Mouse (Mus musculus): ENCODE measurements around the gene Idh3b.

Gene Idh3b

DNA sequence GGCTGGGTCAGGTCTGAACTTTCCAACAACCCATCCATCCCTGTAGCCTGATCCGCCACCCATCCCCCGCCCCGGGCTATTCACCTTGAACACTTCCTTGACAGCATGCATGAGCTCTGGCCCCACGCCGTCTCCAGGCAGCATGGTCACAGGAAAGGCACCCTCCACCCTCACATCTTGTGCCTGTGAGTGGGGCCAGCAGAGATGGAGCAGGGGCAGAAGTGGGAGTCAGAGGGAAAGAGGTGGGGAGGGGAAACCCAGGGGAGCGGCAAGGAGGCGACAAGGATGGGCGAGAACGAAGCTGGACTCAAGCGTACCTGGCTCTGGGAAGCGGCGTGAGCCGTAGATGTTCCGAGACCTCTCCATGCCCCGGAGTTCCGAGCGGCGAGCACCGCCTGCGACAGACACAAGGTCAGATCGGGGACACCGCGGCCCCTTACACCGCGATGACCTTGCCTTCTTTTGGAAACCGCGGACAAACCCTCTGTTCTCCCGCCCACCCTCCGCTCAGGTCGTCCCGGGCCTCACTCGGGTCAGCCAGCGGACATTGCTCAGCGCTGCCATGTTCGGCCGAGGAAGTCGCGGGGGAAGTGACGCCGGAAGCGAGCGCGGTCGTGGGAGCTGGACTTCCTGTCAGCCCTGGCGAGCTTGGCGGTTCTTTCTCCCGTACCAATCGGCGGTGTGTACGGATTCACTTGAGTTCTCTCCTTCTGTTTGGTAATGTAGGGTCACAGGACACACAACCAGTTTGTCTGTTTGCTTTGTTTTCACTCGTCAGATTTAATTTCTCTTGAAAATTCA is at the start of gene Idh3b:
Idh3b (minus strand) TSS at position 694 of the 801 bp plus-strand sequence.
- peak; percentile 80 for DNase-seq (ENCODE audit: low spot score)

DNA sequence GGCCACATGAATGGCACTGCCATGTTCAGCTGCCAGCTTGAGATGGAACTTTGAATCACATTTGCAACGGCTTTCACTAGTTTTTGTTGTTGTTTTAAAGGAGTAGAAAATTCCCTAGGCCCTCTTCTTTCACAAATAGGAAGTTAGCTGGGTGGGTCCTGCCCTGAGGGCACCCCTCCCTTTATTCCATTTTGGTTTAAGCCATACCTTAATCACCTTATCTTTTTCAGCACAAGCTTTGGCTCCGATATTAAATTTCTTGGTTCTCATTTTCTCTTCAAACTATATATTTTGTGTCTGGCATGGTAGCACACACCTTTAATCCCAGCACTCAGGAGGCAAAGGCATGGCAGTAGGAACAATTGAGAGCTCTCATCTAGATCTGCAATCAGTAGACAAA is 45.2 kb upstream of the Idh3b start:
- no peak for DNase-seq (ENCODE audit: low spot score)

DNA sequence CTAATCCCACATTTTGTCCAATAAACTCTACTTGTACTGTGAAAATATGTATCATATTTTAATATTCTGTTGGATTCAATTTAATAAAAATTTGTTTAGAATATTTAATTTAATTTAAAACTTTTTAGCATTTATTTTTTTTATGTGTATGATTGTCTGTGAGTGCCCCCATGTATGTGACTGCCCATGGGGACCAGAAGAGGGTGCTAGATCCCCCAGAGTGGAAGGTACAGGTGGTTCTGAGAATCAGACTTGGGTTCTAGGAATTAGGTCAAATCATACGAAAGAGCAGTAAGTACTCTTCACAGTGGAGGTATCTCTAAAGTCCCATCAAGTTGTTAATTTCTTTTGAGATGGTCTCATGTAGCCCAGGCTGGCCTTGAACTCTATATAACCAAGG is 42.7 kb upstream of the Idh3b start:
- peak; percentile 11 for DNase-seq (ENCODE audit: low spot score)

DNA sequence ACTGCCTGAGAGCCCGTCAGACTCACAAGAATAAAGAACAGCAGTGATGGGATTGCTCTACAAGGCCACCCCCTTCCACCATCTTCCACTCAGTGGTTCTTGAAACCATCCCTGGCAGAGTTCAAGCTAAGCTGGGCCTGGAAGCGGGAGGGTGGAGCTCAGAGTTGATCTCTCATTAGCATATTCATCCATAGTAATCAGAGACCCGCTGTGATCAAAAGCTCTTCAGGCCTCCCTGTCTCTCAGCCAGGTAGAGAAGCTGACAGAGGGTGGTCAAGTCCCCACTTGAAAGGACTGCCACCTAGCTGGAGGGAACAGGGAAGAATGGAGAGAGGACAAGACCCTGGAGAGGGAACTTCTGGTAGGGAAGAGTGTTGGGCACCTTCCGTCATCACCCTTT is 18.7 kb upstream of the Idh3b start:
- DNase-seq (ENCODE audit: low spot score): no peak

DNA sequence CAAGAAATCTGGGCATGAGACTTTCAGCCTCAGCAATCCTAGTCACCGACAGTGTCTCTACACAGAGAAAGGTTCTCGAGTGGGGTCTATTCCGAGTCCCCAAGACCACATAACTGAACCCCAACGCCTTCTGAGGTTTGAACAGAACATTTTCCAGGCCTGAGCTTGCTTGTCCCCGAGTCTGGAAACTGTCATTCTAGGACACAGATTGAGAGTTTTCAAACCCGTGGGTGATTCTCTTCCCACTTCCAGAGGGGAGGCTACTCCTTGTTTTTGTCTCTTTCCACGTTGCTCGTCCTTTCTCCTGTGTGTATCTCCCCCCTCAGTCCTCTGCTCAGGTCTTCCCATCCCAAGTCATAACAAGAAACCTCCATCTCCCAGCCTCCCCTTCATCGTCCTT is 13.2 kb upstream of the Idh3b start:
- no peak for DNase-seq (ENCODE audit: low spot score)

DNA sequence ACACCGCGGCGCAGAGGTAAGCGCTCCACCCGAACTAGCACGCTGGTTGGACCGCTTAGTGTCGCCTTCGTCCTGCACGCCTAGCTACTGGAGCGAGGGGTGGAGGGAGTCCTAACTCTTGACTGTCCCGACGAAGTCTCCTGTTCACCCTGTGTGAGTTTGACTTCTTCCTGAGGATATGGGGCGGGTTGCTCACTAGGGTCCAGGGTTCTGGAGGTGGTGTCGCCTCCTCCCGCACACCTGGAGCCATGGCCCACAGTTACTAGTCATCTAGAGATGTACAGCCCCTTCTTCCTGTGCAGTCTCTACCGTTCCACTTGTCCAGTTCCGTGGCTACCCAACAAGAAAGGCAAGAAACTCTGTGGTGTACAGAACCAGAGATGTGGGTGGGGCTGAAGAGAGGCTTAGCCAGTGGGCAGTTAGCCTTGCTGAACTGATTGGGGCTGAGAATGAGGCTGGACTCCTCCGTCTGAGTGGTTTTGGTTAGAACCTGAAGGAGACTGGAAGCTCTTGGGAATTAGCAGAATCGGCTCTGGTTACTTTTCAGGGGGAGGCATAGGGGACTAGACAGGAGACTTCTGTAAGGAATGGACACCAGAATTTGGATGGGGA is 11.9 kb upstream of the Idh3b start:
- no peak for DNase-seq (ENCODE audit: low spot score)

DNA sequence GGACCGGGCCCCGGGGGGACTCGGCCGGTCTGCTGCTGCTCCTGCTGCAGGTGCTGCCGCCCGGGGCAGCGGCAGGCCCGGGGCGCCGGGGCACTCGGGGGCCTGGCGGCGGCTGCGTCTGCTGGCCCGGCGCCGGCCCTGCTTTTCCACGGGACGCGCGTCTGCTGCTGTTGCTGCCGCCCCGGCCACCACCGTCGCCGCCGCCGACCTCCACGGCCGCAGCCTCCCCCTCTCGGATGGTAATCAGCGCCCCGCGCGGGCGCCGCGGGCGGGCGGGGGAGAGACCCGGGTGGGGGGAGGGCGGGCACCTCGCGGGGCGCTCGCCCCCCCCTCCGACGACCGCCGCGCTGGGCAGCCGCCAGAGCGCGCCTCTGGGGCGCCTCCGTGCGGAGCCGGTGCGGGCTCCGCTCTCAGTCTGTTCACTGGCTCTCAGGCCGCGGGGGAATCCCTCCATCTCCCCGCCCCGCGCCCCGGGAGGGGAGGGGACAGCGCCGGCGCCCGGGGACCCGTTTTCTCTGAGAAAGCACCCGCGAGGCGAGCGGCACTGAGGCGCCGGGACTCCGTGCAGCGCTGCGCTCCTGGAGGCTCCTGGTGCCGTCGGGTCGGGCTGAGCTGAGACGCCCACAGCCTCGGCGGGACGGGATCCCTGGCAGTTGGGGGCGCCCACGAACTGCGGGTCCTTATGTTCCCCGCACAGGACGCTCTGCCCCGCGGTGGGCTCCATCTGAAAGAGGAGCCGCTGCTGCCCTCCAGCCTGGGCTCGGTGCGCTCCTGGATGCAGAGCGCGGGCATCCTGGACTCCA is 11.2 kb upstream of the Idh3b start:
- no peak for DNase-seq (ENCODE audit: low spot score)

DNA sequence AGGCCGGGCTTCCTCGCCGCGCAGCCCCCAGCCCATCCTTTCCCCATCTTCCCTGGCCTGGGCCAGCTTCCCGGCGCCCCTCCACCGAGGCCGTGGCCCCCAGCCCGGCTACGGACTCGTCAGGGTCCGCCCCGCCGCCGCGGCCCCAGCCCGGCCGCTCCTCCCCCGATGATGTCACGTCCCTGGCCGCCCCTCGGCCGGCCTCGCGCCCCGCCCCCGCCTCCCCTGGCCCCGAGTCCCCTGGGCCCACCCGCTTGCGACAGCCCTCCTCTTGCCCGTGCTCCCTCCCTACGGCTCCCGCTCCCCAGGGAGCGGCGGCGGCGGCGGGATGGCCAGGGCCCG is 10.6 kb upstream of the Idh3b start, which contains the start of gene Ebf4:
Ebf4 (plus strand) TSS at position 234 of the 342 bp plus-strand sequence.
- DNase-seq (ENCODE audit: low spot score): no peak

DNA sequence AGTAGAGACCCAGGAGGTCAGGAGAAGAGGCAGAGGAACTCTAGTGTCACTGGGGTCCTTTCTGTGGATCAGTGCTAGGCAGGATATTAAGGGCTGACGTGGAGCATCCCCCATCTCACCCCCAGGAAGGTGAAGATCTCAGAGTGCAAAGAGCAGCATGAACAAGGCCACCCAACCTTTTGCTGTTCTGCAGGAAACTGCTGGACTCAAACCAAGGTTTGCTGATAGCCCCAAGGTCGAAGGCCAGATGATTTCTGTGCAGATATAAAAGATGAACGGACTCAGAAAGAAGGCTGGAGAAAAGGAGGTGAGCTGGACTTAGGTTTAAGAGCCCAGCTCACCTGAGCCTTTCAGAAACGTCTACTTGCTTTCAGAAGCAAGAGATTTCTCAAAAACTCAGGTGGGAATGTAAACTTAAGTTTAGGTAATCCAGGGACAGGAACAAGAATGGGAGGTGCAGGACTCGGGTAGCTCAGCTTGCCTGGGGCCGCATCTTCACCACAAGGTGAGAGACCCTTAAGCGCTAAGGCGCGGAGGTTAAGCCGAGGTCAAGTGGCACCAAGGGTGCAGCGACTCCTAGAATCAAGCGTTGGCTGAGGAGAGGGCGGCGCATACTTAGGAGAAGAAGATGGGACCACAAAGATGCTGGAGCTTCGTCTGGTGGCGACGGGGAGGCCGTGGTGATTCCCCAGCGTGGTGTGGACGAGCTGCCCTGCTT is 10.0 kb upstream of the Idh3b start:
- no peak for DNase-seq (ENCODE audit: low spot score)

DNA sequence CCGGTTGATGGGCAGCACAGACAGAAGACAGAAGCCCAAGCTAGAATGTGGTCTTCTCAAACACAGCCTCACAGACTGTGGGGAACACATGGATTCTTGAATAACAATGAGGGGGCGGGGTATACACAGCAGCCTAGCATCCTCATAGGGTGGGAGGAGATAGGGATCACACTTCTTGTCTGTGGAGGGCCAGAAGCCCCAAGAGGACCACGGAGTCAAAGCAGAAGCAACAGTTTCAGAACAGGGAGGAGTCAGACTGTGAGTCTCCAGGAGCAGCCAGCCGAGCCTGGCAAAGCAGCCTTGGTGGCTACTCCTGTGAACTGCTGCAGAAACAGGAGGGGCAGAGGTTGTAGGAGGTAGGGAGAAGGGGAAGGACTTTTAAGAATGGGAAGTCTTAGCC is 9.1 kb upstream of the Idh3b start:
- no peak for DNase-seq (ENCODE audit: low spot score)

DNA sequence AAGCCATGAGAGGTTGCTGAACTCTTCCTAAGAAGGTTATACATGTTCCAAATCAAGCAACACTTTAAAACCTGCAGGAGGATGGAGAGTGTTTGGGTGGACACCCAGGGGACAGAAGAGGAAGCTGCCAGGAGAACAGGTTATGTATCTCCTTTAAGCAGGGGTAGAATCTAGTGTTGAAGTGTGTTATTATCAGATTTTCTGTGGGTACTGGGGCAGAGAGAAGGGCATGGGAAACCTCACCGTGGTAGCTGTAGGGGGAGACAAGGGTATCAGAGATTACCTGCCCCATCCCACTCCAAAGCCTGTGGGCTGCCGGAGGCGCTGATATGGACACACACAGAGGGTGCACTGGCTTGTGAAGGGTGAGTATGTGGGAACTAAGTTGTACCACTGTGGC is 8.7 kb upstream of the Idh3b start:
- no peak for DNase-seq (ENCODE audit: low spot score)

DNA sequence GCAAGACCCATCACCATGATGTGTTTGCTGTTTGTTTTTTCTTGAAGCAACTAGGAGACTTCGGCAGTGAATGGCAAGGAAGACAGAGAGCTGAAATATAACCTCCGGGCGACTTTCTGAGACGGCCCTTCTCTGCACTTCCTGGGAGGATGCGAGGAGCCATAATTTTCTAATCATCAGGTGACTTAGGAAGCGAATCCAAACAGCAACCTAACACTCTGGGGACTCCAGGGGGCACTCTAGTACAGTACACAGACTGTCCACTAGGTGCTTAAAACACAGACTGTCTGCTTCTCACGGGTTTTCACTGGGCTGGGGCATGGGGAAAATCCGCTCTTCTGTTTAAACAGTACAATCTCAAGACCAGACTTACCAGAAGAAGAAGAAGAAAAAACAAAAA is 7.1 kb upstream of the Idh3b start:
- no peak for DNase-seq (ENCODE audit: low spot score)

DNA sequence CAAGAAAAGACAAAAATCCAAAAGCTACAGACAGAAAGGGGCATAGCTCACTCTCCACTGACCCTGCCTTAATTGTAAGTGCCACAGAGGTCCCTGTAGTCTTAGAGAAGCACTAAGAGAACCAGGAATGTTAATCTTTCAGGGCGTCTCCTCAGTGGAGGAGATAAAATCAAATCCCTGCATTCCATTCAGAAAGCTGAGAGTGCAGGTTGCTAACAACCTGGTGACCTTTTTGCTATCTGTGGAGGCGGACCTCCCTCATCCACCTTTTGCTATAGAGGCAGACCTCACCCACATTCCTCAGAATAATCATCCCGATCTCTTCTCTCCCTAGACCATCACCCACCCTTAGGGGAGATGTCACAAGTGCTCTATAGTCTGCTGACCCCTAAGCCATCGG is 4.7 kb upstream of the Idh3b start:
- DNase-seq (ENCODE audit: low spot score): no peak

DNA sequence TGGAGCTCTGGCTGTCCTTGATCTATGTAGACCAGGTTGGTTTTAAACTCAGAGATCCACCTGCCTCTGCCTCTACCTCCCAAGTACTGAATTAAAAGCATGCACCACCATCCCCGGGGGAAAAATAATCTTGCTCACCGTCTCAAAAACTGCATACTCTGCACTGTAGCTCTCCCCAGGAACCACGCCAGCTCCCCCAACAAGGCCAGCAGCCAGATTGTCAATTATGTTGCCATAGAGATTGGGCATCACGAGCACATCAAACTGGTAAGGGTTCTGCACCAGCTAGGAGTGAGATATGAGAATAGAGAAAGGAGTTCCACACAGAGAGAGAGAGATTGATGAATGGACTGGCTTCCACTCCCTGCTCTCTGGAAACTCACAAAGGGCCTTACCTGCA is 3.5 kb downstream of the Idh3b start:
- no peak for DNase-seq (ENCODE audit: low spot score)

DNA sequence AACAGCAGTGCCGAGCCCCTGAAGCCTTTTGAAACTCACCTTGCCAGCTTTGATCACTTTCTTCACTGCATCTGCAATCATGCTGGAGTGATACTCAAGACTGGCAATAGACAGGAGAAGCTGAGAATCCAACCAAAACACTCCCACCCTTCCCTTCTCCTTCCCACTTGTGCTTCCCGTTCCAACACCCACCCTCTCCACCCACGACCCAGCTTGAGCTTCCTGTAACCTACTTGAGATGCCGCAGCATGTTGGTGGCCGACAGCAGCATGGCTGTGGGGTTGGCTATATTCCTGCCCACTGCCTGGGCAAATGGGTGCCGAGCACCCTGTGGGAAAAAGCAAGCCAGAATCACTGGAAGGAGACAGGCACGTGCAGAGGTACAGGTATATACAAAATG is 4.1 kb downstream of the Idh3b start:
- no peak for DNase-seq (ENCODE audit: low spot score)

DNA sequence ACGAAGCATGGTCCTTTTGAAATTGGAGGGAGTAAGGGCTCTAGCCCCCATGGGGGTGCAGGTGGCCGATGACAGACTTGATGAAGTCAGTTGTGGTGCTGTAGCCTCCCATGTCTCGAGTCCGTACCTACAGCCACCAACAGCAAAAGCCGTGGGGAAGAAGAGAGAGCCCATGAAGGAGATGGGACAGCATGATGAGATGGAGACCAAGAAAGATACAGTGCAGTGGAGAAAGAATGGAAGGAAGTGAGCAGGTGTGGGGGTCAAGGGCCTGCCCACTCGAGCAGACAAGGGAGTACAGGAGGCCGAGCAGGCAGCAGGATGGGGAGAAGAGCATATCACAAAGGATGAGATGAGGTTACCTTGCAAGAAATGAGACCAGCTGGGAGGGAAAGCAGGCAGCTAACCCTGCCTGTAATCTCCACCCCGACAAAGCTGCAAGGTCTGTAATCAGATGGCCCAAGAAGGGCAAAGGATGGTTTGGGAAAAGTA is 4.7 kb downstream of the Idh3b start:
- no peak for DNase-seq (ENCODE audit: low spot score)

DNA sequence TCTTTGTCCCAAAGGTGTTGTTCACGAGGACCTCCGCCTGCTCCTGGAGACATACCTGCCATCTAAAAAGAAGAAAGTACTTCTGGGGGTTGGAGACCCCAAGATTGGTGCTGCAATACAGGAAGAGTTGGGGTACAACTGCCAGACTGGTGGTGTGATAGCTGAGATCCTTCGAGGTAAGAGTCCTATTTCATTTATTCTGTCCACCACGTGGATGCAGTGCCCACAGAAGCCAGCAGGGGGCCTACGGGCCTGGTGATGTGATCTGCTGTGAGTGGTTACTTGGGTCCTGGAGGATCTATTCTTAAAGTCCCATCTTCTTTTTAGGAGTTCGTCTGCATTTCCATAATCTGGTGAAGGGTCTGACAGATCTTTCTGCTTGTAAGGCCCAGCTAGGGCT is 8.7 kb downstream of the Idh3b start:
- DNase-seq (ENCODE audit: low spot score): peak; percentile 83

DNA sequence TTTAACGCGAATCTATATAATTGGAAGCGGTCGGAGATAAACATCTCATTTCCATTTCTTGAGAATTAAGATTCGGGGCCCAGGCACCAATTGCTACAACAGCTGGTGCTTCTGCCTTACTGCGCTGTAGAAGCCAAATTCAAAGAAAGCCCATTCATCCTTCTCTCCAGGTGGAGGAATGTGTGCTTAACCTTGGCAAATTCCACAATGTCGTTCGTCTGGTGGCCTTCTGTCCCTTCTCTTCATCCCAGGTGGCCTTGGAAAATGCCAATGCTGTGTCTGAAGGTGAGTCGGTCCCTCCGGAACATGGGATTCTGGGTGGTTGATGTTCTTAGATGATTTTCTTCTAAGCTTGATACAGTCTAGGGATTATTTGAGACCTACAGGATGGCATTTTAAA is 9.5 kb downstream of the Idh3b start:
- DNase-seq (ENCODE audit: low spot score): no peak

DNA sequence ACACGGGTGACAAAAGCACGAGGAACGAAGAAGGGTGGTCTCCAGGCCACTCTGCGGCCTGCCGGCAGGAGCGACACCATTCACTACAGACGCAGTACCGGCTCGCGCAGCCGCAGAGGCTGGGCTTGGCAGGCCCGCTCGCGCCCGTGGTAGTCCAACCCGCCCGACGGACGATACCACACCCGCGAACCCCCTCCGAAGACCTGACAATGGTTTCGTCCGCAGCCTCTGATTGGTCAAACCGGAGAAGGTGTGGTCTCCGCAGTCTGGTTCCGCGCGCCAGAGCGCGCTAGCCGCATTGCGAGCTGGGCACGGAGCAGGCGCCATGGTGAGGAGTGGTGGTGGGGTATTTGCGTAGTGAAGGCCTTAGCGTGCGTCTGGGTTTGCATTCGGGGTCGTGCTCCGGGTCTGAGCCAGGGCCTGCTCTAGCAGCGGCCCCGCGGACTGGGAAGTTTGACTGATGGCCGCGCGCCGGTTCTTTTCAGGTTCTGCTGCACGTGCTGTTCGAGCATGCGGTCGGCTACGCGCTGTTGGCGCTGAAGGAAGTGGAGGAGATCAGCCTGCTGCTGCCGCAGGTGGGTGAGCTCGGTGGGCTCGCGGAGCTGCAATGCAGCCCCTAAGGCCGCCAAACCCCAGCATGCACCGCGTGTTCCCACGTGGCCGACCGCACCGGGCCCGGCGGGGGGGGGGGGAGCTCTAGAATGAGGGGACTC is 10.0 kb downstream of the Idh3b start, which contains the start of gene Nop56:
Nop56 (plus strand) TSS at position 282 of the 713 bp plus-strand sequence.
- DNase-seq (ENCODE audit: low spot score): peak; percentile 96

DNA sequence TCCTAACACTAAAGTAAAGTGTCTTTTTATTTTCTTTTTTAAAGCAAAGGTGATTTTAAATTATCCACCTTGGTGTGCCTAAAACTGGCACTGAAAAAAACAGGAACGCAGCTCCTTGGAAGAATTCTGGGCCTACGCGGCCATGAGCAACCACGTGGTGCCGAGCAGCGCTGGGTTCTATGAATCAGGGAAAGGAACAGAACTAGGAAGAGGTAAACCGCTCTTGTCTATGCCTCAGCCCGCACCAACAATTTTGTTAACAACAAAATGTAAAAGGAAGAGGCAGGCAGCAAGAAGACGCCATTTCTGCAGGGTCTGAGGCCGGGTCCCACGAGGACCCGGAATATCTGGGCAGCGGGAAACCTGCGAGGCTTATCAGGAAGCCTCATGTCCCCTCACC is 10.6 kb downstream of the Idh3b start:
- DNase-seq (ENCODE audit: low spot score): no peak

DNA sequence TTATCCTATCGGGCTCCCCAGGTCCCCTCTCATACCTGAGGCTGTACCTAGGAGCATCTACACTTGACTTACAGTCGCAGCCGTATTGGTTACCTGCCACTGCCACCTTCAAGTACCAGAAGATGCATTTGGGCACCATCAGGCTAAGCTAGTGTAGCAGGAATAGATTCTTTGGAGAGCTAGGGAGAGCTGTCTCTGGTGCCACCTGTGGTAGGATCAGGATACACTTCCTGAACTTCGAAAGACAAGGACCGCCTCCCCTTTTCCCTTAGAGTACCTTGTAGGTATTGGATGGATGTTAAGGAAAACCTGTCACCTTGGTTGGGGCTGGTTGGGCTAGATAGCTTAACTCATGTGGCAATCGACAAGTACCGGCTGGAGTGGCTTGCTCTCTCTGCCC is 16.3 kb downstream of the Idh3b start:
- no peak for DNase-seq (ENCODE audit: low spot score)

DNA sequence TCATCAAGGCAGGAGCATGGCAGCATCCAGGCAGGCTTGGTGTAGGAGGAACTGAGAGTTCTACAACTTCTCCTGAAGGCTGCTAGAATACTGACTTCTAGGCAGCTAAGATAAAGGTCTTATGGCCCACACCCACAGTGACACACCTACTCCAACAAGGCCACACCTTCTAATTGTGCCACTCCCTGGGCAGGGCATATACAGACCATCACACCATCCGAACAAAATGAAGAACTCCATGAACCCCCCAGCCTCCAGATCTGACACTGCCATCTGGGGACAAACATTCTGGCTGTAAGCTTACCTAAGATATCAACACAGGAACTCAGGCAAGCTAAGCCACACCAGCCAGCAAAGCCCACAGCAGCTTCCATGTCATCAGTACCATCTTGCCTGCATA is 18.8 kb downstream of the Idh3b start:
- DNase-seq (ENCODE audit: low spot score): peak; percentile 70
